Mouse (Mus musculus) urinary bladder, postnatal 36 days (tissue): ENCODE results near the gene Tle4.

Source experiments
- DNase-seq, 2 experiments: peaks; one replicate each; pipeline ENCODE4 v3.0.0; 2022; ENCODE audit warnings: low spot score in 2 of 2, mixed read lengths in 1 of 2

Tle4 gene

DNA sequence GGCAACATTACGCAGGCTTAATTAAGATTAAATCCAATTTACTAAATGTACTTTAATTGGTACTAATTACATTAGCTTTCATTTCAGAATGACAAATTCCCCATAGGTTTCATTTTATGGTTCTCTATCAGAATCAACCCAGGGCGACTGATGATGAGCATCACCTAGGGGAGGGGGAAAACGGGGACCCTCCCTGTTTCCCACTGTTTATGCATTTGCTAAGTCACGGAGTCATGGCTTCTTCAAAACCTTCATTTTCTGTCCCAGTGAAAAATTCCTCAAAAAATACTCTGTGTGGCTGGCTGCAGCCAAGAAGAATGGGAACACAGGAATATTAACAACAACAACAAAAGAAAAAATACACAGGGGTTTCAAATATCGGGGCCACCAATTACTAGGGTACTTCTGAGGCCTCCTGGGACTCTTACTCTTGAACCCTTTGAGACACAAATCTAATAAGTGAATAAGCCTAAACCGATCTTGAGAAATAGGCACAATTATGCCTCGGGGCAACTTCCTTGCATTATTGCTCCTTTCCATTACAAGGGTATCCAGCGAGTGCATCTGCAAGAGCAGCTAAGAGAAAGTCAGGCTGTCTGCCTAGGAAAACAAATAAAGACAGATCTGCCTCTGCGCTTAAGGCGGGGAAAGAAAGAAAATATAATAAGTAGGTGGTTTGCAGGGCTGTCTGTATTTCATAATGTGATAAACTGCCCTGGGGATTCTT lies 5.9 kb downstream of the Tle4 start:
- no peak for DNase-seq

DNA sequence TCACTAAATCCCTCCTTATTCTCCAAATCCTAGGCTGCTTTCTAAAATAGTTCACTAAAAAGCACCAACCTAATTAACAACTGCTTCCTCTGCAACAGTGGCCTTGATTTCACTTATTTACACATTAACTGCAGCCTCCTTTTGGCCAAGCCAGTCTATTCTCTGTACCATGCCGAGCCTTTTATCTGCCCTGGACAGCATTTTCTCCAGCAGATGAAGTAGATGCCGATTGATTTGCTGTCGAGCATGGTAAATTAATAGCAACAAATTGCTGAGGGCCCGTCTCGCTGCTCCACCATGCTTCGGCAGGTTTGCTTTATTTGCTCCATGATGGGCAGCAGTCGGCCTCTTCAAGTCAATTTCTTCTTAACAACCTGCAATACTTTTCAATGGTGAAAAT lies 7.7 kb downstream of the Tle4 start:
- no peak for DNase-seq

- DNase-seq = no peak
Observed at GRCm38 (mm10) chr19:14588221-14589123, 9.4 kb downstream of the Tle4 start.

DNA sequence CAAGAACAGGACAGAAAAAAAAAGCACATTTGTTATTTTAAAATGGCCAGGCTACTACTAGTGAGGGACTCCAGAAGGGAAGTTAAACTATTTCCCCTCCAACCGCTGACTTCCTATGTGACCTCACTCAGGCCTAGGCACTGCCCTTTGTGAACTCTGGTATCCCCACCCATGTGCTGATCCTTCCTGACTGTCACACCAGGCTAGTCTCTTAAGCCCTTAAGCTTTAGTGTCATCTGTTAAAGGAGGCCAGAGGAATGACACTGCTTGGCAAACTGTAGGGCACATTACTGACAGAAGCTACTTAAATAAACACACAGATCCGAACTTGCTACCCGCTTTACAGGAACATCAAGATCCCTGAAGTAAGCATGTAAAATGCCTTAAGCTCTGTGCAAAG lies 11.7 kb downstream of the Tle4 start:
- no peak for DNase-seq

DNA sequence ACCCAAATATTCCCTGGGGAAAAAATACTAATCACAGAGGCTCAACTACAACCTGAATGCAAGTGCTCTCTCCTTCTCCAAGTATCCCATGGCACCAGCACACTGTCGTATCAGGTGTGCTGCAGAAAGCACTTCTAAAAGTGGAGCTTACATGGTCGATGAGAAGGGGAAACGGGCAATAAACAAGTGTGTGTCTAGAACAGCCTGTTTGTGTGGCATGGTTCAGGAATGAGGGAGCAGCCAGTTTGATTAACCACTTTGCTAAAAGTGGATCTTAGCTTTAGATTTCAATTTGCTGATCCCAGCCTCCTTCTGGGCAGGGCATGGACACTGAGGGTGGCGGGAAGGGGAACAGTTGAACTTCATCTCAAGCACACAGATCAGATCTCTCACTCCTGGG lies 12.1 kb downstream of the Tle4 start:
- DNase-seq = no peak

DNA sequence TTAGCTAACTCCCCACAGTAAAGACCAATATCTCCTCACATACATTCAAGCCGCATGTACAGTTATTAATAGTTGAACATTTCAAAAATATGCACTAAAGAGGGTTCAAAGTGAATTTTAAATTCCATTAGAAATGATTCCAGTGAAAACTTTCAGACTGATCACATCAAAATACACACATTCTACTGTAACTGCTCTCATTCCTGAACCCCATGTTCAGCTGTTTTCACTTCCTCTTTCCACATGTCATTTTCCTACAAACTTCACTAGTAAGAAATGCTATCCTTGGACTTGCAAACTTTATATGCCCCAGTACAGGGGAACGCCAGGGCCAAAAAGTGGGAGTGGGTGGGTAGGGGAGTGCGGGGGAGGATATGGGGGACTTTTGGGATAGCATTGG lies 12.6 kb downstream of the Tle4 start:
- no peak for DNase-seq

- no peak for DNase-seq
Observed at GRCm38 (mm10) chr19:14578698-14579097, 19.2 kb downstream of the Tle4 start.

DNA sequence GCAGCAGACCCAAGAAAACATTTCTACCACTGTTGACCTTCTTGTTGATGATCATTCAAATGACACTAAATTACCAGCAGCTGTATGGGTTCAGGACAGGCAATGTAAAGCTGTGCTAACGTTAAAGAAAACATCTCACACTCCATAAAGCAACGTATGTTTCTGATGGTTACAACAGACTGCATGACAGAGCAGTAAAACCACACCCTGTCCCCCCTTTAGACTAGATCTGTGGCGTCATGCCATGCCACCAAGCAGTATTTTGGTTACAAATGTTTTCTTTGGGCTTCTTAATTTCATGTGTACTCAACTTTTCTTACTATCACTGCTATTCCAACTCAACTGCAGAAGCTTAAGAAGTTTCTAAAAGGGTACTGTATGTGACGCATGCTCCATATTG lies 19.8 kb downstream of the Tle4 start:
- DNase-seq = no peak

- no peak for DNase-seq
Observed at GRCm38 (mm10) chr19:14576311-14576710, 21.5 kb downstream of the Tle4 start.

- DNase-seq = no peak
Observed at GRCm38 (mm10) chr19:14568879-14569278, 29.0 kb downstream of the Tle4 start.

DNA sequence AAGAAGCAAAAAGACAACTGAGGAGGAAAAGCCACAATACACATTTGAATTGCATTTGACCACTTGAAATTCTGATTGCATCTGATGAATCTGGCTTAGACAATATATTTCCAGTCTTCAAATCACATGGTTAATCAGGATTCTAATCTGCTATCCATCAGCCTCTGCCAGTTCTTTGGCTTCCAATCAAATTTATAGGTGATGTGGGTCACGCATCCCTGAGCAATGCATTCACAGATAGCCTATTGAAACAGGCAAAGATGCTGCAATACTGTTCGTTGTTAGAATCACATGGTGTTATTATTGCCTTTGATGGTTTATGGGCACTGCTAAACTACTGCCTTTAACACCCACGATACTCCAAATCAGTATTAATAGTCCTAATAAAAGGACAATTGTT lies 30.8 kb downstream of the Tle4 start:
- no peak for DNase-seq

DNA sequence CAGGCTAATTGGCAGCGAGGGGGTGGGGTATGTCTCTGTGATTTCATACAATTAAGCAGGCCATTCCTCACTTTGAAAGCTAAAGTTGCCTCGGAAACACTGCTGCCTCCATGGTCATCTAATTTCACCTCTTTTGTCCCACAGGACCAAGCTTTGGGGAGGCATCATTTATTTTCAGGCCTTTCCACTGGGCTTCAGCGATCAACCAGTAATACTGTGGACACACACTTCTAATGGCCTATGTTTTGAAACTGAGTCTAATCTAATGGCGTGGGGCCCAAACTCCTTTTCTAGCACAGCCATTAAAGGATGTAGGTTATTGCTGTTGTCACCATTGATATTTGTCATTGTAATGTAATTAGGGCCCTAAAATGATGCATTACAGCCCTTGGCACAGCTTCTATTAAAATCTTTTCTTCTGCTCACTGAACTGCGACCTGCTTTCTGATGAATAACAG lies 31.3 kb downstream of the Tle4 start:
- no peak for DNase-seq

GRCm38 (mm10) chr19:14565424-14566069 lies 32.3 kb downstream of the Tle4 start:
- no peak for DNase-seq

DNA sequence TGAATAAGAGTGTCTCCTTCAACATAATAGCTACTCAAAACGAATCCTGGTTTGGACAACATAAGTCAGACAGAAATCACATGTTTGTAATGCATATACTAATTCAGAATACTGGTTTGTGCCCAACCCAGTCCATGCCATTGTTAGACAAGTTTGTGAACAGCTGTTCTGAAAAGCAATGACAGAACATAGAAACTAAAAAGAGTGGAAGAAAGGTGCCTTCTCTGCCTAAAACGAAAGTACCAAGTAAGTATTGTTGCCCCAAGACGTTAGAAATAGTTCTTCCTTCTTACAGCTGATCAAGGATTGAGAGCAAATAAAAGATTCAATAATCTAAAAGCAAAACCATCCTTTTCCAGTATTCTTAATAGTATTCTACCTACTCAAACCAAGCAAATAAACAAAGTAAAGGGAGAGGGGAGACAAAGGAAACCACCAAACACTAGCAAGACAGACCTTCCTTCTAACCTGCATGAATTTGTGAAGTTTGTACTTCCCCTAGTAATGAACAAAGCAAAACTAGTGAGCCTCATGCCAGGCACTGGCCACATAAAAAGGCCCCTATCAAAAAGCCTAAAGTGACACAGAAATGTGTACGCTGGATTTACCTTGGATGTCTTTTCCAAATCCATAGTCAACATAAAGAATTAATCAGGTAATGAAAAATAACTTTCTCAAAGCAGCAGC lies 34.4 kb downstream of the Tle4 start:
- no peak for DNase-seq

- no peak for DNase-seq
Observed at GRCm38 (mm10) chr19:14547871-14548270, 50.0 kb downstream of the Tle4 start.

DNA sequence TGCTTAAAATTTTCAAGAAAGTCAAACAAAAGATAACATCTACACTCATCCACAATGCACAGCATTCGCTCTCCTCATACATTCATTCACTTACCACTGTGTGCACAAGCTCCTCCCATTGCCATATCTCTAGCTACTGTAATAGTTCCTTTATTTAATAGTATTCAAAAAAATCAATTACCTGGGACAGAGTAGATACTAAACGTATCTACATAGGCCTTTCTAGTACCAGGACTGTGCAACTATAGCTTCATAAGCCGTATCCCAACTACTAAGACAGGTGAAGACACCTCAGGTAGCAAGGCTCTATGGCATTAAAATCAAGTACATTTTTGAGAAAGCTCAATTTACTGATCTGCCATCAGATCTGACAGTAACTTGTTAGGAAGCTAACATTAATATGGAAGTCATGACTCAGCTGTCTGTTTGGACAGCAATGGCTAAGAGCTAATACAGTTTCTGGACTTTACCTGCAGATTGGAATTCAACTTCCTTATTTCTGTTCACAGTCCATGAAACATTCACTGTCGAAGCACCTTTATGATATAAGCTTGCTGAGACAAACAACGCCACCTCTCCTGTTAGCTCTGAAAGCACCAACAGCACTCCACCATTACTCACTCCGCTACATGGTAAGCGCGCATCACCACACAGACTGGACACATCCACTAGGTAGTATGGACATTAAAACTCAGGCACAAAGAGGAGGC lies 50.6 kb downstream of the Tle4 start:
- no peak for DNase-seq

DNA sequence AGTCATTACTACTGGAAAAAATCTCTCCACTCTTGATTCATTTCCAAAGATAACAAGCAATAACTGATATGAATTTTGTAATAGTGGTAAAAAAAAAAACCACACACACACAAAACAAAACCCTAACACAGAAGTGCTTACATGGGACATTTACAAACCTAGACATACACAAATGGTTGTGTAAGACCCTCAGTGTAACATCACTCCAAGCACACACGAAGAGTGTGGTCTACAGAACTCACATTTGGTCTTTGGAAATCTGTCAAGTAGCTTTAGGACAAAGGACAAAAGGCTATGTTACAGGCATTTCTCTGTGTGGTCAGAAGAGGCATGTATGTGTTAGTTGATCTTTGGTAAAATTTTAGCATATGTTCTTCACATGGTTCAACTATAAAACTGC lies 52.4 kb downstream of the Tle4 start:
- DNase-seq = no peak

DNA sequence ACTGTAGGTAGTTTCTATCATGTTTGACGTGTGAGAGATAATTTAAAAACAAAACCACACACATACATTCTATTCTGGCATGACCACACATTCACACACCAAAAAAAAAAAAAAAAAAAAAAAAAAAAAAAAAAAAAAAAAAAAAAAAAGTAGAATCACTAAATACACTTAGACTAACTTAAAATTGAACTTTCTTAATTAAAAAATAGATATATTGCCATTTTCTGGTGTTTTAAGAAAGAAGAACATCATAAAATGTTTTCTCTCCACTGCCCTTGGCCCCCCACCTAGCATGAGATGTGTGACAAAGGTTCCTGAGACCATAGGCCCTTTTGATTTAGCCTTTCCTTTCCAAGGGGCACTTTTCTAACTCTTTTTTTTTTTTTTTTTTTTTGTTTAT lies 54.5 kb downstream of the Tle4 start:
- DNase-seq = no peak

GRCm38 (mm10) chr19:14540678-14541077 lies 57.2 kb downstream of the Tle4 start:
- DNase-seq = no peak

DNA sequence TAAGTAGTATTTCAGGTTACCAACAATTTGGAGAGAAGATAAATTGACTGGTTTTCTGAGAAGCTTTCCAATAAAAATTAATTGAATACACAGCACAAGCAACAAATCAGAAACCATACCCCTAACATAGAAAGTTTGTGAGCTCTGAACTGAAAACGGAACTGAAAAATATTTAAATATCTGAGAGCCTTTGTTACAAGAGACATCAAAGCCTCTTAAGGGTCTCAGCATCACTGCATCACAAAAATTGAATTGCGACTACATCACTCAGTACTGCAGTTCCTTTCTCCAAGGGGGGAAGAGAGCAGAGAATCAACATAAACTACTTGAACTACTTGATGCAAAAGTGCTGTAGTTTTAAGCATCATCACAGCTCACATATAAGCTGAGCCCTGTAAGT lies 61.2 kb downstream of the Tle4 start:
- no peak for DNase-seq

GRCm38 (mm10) chr19:14534447-14534846 lies 63.4 kb downstream of the Tle4 start:
- no peak for DNase-seq
